Mouse (Mus musculus): Measurements from ENCODE around the gene Tmem86b.

GRCm38 (mm10) chr7:4675200-4675599 is 44.0 kb upstream of the Tmem86b start:
- TF ChIP-seq CTCF (IDR thresholded peaks at IDR 0.05; ENCODE audit: control insufficient read depth, insufficient read depth, insufficient read length) = no peak
- no peak for TF ChIP-seq USF1 (IDR thresholded peaks at IDR 0.05; ENCODE audit: low read depth)
- no peak for TF ChIP-seq MAX (IDR thresholded peaks at IDR 0.05)
- TF ChIP-seq FOSL1 (IDR thresholded peaks at IDR 0.05; ENCODE audit: insufficient read depth, low read length, poor library complexity, severe bottlenecking) = no peak
- TF ChIP-seq CEBPB (IDR thresholded peaks at IDR 0.05; ENCODE audit: low read depth) = no peak

Data from C2C12 (cell line).